Mouse (Mus musculus): ENCODE data around the gene 4931423N10Rik.

GRCm38 (mm10) chr2:23314869-23315268, 107.6 kb downstream of the 4931423N10Rik start:
- TF ChIP-seq CTCF (IDR thresholded peaks at IDR 0.05; ENCODE audit: extremely low read depth, insufficient read depth, insufficient read length, insufficient replicate concordance): no peak
- no peak for TF ChIP-seq POLR2A (IDR thresholded peaks at IDR 0.05; ENCODE audit: low read depth, low read length)
